Mouse (Mus musculus): Measurements from ENCODE around the gene Cstl1. TPM values are rescaled to one million over a fixed set of nuclear protein-coding genes. Genes with fewer than 3 reads are reported as not detected.
A peak's percentile ranks its signal among the peaks of the same experiment; 100 is the strongest.

The Cstl1 gene
- not detected in 2 replicates for polyA plus RNA-seq (2012; ENCODE audit: insufficient read depth, insufficient read length, missing spikeins)

DNA sequence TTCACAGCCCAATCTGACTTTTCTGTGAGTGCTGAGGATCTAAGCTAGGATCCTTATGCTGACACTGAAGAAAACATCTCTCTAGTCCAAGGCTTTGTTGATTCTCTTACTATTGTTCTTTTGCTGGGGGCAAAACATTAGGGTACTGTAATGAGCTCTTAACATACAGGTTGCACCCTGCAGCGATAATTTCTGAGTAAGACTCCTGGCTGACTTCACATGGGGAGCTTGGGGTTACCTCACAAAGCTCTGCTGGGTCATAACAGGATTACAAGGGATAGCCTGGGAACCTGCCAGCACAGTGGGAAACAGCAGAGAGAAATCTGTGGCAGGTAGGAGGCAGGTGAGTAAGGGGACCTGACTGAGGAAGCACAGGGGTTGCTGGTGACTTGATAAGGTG lies at the start of gene Cstl1:
Cstl1 (plus strand) TSS at position 301 of the 400 bp plus-strand sequence.
- TF ChIP-seq POLR2A (IDR thresholded peaks at IDR 0.05; ENCODE audit: borderline replicate concordance, low read depth, low read length) (no peak), CTCF (IDR thresholded peaks at IDR 0.05; ENCODE audit: low read depth, low read length) (no peak)
- H3K27ac ChIP-seq (ENCODE audit: insufficient read depth, low read depth, low read length): no peak within 1 kb of the TSS
- no peak within 1 kb of the TSS for H3K4me3 ChIP-seq (ENCODE audit: insufficient read depth, low read length)
- peaks cover 12% of the 10 kb centered on the region for H3K4me1 ChIP-seq (ENCODE audit: control insufficient read depth, insufficient read depth, low read length)

DNA sequence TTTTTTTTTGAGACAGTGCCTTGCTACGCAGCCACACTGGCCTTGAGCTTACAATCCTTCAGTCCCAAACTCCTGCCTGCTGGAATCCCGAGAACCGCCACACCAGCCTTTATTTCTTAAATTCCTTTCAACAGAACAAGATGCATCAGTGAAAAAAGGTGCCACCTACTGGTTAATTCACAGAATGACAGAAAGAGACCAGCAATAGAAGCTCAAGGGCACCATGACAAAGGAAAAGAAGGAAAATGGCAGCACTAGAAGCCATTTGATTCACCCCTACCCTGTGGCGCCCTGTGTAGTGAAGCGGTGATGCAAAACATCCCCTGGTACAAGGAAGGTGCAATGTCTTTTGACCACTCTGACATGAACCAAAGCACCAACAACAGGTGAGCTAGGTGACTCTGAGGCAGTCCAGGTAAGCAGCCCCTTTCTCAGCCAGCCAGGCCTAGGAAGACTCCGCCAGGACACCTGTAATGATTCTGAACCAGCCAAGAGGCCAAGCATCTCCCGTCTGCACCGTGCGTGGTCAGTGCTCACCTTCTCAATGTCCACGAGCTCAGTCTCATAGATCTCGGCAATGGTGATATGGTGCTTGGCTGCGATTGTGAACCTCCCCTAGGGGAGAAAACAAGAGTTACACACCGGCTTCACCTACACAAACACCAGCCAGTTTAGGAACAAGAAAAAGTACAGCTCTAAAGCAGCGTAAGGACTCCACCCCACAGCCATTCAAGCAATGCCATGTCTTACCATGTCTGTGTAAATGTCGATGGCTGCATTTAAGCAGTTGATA lies 43.6 kb upstream of the Cstl1 start:
- Histone ChIP-seq H3K27ac (ENCODE audit: insufficient read depth, low read depth, low read length) (no peak overlapping the region), H3K4me1 (ENCODE audit: control insufficient read depth, insufficient read depth, low read length) (no peaks in the 10 kb centered on the region), H3K4me3 (ENCODE audit: insufficient read depth, low read length) (no peak overlapping the region)
- TF ChIP-seq CTCF (IDR thresholded peaks at IDR 0.05; ENCODE audit: low read depth, low read length) (peak; percentile 19; the same call in 1 of the 2 replicates), POLR2A (IDR thresholded peaks at IDR 0.05; ENCODE audit: borderline replicate concordance, low read depth, low read length) (no peak)

DNA sequence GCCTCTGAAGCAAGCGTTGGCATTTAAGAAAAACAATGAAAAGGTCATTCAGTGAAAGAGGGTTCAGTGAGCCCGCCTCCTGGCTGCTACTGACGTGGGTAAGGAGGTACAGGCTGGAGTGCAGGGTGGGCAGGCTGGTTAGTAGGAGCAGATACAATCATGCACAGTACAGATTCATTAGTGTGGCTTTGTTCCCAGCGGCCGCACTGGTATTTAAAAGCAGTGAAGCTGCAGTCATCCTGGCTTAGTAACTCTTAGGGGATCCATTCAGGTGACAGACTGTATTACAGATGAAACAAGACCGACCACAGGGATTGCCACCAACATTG lies 43.0 kb upstream of the Cstl1 start:
- Histone ChIP-seq H3K27ac (ENCODE audit: insufficient read depth, low read depth, low read length) (no peak overlapping the region), H3K4me3 (ENCODE audit: insufficient read depth, low read length) (no peak overlapping the region), H3K4me1 (ENCODE audit: control insufficient read depth, insufficient read depth, low read length) (no peaks in the 10 kb centered on the region)
- TF ChIP-seq POLR2A (IDR thresholded peaks at IDR 0.05; ENCODE audit: borderline replicate concordance, low read depth, low read length) (no peak), CTCF (IDR thresholded peaks at IDR 0.05; ENCODE audit: low read depth, low read length) (no peak)

DNA sequence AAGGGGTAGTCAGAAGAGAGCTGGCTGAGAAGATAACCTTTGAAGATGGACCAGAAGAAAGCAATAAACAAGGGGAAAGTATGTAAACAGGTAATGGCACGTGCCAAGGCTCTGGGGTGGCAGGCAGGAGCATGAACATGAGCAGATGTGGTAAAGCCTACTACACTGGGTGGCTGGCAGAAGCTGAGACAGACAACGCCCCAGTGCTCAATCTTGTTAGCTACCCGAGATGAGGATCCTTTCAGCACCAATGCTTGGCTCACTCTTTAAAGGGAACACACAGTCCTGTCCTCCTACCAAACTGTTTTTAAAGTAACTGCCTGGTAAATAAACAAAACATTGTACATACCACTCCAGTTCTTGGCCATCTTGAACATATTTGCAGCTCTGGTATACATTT lies 37.8 kb upstream of the Cstl1 start:
- no peak overlapping the region for H3K4me3 ChIP-seq (ENCODE audit: insufficient read depth, low read length)
- TF ChIP-seq CTCF (IDR thresholded peaks at IDR 0.05; ENCODE audit: low read depth, low read length): no peak
- H3K4me1 ChIP-seq (ENCODE audit: control insufficient read depth, insufficient read depth, low read length): peaks cover 2% of the 10 kb centered on the region; the same call in 1 of the 2 replicates
- no peak overlapping the region for H3K27ac ChIP-seq (ENCODE audit: insufficient read depth, low read depth, low read length)

DNA sequence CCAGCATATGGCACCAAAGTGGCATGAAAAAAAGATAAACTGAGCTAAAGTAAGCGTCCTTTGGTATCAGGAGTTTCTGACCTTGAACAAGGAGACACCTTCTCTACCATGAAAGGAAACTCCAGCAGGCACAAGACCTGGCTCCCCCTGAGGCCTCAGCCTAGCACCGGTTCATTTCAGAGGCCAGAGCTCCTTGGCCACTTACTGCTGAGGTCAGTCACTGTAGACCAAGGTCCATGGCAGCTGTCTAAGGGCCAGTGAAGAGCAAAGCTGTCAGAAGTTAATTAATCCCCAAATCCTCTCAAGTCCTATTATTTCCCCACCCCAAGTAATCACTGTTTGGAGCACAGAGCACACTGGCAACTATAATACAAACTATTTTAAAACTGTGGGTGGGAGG lies 33.1 kb upstream of the Cstl1 start:
- Histone ChIP-seq H3K4me1 (ENCODE audit: control insufficient read depth, insufficient read depth, low read length) (peaks cover 35% of the 10 kb centered on the region), H3K27ac (ENCODE audit: insufficient read depth, low read depth, low read length) (no peak overlapping the region), H3K4me3 (ENCODE audit: insufficient read depth, low read length) (no peak overlapping the region)
- TF ChIP-seq POLR2A (IDR thresholded peaks at IDR 0.05; ENCODE audit: borderline replicate concordance, low read depth, low read length): no peak
- no peak for TF ChIP-seq CTCF (IDR thresholded peaks at IDR 0.05; ENCODE audit: low read depth, low read length)

DNA sequence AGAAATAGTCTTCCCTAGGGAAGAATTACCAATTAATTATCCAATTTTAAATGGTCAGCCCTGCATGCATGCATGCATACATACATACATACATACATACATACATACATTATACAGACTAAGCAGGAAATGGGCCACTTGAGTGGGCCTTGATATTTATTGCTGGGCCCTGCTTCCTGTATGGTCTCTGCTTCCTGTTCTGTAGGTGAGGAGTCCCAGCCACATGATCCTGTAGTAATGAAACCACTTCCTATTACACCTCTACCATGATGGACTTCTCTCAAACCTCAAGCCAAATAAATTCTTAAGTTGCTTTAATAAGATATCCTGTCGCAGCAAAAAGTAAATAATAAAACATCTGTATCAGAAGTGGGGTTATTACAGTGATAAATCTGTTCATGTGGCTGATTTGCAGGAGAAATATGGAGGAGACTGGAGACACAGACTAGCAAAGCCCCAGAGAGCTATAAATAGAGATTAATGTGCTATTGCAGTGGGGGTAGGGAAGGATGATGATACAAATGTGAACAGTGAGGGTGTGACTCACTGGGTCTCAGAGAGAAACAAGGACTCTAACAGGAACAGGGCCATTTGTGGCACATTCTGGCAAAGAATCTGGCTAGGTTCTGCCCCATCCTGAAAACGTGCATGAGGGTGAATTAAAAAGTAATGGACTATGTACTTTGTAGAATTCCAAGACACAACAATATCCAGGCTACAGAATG lies 30.7 kb upstream of the Cstl1 start:
- Histone ChIP-seq H3K27ac (ENCODE audit: insufficient read depth, low read depth, low read length) (peak overlapping the region; percentile 57), H3K4me3 (ENCODE audit: insufficient read depth, low read length) (no peak overlapping the region), H3K4me1 (ENCODE audit: control insufficient read depth, insufficient read depth, low read length) (peaks cover 35% of the 10 kb centered on the region)
- TF ChIP-seq POLR2A (IDR thresholded peaks at IDR 0.05; ENCODE audit: borderline replicate concordance, low read depth, low read length) (no peak), CTCF (IDR thresholded peaks at IDR 0.05; ENCODE audit: low read depth, low read length) (no peak)

DNA sequence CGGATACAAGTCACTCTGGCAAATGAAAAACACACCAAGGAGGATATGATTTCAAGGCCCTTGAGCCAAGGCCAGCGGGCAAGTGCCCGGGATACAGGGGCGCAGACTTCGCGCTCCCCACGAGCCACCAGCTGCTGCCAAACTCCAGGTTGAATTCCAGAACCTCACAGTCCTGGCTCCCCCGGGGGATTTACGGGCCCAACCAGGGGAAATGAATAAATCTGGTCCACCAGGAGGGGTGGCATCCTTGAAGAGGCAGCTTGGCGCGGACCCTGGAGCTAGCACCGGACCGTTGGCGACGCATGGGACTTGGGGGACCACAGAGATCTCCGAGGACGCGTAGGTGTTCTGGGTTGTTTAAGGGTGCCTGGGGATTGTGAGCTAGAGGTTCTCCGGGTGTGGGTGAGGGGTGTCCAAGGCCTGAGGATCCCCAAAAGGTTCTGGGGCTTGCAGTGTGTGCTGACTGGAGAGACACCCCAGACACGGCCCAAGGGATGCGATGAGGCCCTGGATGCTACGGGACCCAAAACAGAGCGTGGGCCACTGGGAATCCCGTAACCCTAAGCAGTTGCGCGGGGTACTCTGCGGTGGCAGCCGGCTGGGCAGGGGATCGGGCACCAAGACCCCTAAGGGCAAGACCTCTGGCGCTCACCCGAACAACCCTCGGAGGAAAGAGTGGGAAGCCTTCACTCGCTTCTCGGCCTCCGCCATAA lies 18.4 kb upstream of the Cstl1 start:
- no peak for TF ChIP-seq POLR2A (IDR thresholded peaks at IDR 0.05; ENCODE audit: borderline replicate concordance, low read depth, low read length)
- TF ChIP-seq CTCF (IDR thresholded peaks at IDR 0.05; ENCODE audit: low read depth, low read length): no peak
- H3K27ac ChIP-seq (ENCODE audit: insufficient read depth, low read depth, low read length): peak overlapping the region; percentile 30
- H3K4me3 ChIP-seq (ENCODE audit: insufficient read depth, low read length): peak overlapping the region; percentile 78
- H3K4me1 ChIP-seq (ENCODE audit: control insufficient read depth, insufficient read depth, low read length): peaks cover 19% of the 10 kb centered on the region

DNA sequence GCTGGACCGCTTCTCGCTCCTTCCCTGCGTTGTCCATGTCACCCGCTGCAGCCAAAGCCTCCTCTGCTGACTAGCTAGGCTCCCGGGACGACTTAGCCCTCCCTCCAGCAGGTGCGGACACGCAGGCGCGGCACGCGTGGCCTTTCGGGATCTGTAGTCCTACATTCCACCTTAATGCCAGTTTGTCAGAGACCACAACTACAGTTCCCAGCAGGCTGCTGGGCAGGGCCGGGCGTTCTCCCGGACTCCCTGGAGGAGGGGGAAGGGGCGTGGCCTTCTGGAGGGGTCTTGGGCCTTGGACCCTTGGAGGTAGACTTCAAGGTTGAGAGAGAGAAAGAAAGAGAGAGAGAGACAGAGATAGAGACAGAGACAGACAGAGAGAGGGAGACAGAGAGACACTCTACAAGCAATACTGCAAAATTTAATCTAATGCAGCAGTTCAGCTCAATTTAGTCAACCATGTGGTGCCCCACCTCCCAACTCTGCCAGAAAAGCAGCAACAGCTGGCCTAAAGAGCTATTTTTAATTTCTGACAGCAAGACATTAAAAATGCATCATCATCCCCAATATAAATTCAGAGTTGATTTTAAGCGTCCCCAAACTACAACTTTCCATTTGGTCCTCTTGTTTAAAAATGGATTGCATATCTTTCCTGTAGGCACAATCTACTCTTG lies 17.7 kb upstream of the Cstl1 start, which contains the start of gene Napb:
Napb (minus strand) TSS at position 141 of the 674 bp plus-strand sequence.
- H3K4me3 ChIP-seq (ENCODE audit: insufficient read depth, low read length): peak within 1 kb of the TSS; percentile 78
- H3K4me1 ChIP-seq (ENCODE audit: control insufficient read depth, insufficient read depth, low read length): peaks cover 19% of the 10 kb centered on the region
- TF ChIP-seq CTCF (IDR thresholded peaks at IDR 0.05; ENCODE audit: low read depth, low read length) (no peak), POLR2A (IDR thresholded peaks at IDR 0.05; ENCODE audit: borderline replicate concordance, low read depth, low read length) (no peak; the same call in 1 of the 2 replicates)
- H3K27ac ChIP-seq (ENCODE audit: insufficient read depth, low read depth, low read length): peak within 1 kb of the TSS; percentile 30

DNA sequence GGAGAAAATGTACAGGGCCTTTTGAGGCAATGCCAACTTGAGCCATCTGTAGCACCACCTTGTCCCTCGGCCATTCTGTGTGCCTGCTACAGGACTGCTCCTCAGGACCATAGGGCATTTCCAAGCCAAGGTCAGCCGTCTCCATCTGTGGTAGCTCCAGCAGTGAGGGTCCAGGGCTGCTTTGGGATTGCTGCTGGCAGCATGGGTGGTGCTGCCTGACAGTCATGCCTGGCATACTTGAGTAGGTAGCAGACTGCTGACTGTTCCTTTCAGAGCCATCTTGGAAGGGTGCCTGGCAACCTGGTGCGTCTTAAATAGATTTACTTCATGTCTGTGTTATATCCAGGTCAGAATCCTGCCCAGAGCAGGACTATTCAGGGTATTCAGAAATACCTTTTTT lies 7.2 kb upstream of the Cstl1 start:
- no peak overlapping the region for H3K27ac ChIP-seq (ENCODE audit: insufficient read depth, low read depth, low read length)
- TF ChIP-seq POLR2A (IDR thresholded peaks at IDR 0.05; ENCODE audit: borderline replicate concordance, low read depth, low read length): no peak
- TF ChIP-seq CTCF (IDR thresholded peaks at IDR 0.05; ENCODE audit: low read depth, low read length): no peak
- no peak overlapping the region for H3K4me3 ChIP-seq (ENCODE audit: insufficient read depth, low read length)
- no peaks in the 10 kb centered on the region for H3K4me1 ChIP-seq (ENCODE audit: control insufficient read depth, insufficient read depth, low read length)

Data from bone marrow macrophage, adult 2 months (primary cell).